Mouse (Mus musculus): ENCODE measurements around the gene A3galt2.

GRCm38 (mm10) chr4:128774467-128774866, 19.3 kb downstream of the A3galt2 start:
- TF ChIP-seq TAL1 (IDR thresholded peaks at IDR 0.05; ENCODE audit: low read length) (no peak), GATA1 (IDR thresholded peaks at IDR 0.05; ENCODE audit: low read length) (no peak)
